Mouse (Mus musculus) E14TG2a.4 (cell line): ENCODE measurements around the gene Glis3.

Experiments used
- CTCF ChIP-seq: conservative IDR thresholded peaks from 2 replicates; pipeline ENCODE4 v1.5.1; 2014; ENCODE audit warnings: low read length
- NANOG ChIP-seq: IDR thresholded peaks from 2 replicates; pipeline ENCODE4 v1.6.1; 2014; ENCODE audit warnings: borderline replicate concordance, low read length, mixed read lengths

GRCm38 (mm10) chr19:28505376-28505775, 174.5 kb downstream of the Glis3 start:
- TF ChIP-seq CTCF (no peak), NANOG (no peak)
